Mouse (Mus musculus): ENCODE measurements at regions not wholly inside any gene's neighbourhood (a gene's known extent, or its start where the extent isn't known, plus 50 kb on each side); places are given as distances from the start of the nearest gene placed in this dataset.

GRCm38 (mm10) chr14:46144707-46145106 is 234.5 kb upstream of the Gm15217 start:
- no peak overlapping the region for H3K4me3 ChIP-seq
- H3K27me3 ChIP-seq = no peaks in the 10 kb centered on the region
- no peak for ATAC-seq (ENCODE audit: borderline replicate concordance, extremely low read depth, low FRiP score, low TSS enrichment)
- H3K4me2 ChIP-seq = no peak overlapping the region
- 36% methylated on average over 6 of the region's 6 CpGs for WGBS
- no peaks in the 10 kb centered on the region for H3K9me3 ChIP-seq
- peaks cover 11% of the 10 kb centered on the region; the same call in 1 of the 2 replicates for H3K4me1 ChIP-seq
- H3K9ac ChIP-seq = no peak overlapping the region
- no peak overlapping the region for H3K27ac ChIP-seq
- H3K36me3 ChIP-seq = no peaks in the 10 kb centered on the region

DNA sequence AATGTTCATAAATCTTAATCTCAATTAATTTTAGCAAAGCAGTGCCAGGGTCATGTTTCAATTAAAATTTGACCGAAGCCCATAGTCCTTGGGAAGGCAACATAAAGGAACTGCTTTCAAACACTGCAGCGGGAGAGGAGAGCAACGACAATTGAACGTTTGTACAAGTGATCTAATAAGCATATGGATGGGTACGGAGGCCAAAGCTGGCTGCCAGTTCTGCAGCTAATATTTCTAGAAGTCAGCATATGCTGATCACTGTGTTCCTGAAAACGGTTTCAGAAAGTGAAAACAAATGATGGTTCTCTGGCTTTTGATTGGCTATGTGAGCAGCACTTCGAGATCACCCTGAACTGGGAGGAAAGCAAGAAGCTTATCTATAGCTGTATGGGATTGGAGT is 233.6 kb upstream of the Gm15217 start:
- WGBS = 37% methylated on average over 7 of the region's 7 CpGs

GRCm38 (mm10) chr14:46149073-46149661 is 230.0 kb upstream of the Gm15217 start:
- Histone ChIP-seq H3K4me2 (no peak overlapping the region), H3K4me1 (peaks cover 8% of the 10 kb centered on the region; the same call in 1 of the 2 replicates), H3K27me3 (no peaks in the 10 kb centered on the region), H3K36me3 (no peaks in the 10 kb centered on the region), H3K4me3 (no peak overlapping the region), H3K9ac (no peak overlapping the region), H3K27ac (no peak overlapping the region), H3K9me3 (no peaks in the 10 kb centered on the region)
- 83% methylated on average over 6 of the region's 6 CpGs for WGBS
- ATAC-seq (ENCODE audit: borderline replicate concordance, extremely low read depth, low FRiP score, low TSS enrichment) = no peak

More for the DNA sequence above, 233.6 kb upstream of the Gm15217 start:
- H3K36me3 ChIP-seq = no peaks in the 10 kb centered on the region
- no peak overlapping the region for H3K4me2 ChIP-seq
- no peaks in the 10 kb centered on the region for H3K27me3 ChIP-seq
- H3K9me3 ChIP-seq = no peaks in the 10 kb centered on the region
- no peak overlapping the region for H3K9ac ChIP-seq
- H3K27ac ChIP-seq = no peak overlapping the region
- H3K4me1 ChIP-seq = peaks cover 11% of the 10 kb centered on the region; the same call in 1 of the 2 replicates
- ATAC-seq (ENCODE audit: borderline replicate concordance, extremely low read depth, low FRiP score, low TSS enrichment) = no peak
- H3K4me3 ChIP-seq = no peak overlapping the region

DNA sequence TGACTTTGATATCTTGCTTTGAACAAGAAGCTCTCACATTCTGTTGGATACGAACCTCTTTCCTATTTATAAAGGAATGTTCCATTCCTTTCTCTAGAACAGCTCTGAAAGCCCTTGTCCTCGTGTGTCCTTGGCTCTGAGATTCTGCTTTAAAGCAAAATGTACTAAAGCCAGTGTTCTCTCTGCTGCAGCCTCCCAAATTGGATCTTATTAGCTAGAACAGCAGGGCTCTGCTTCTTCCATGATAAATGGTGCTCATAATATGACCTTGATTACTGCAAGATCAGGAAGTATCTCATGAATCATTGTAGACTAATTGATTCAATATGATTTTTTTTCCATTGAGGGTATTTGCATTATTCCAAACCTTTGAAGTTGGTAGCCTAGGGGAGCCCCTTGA is 220.5 kb upstream of the Gm15217 start:
- no peak for ATAC-seq (ENCODE audit: borderline replicate concordance, extremely low read depth, low FRiP score, low TSS enrichment)

GRCm38 (mm10) chr14:46172181-46172874 is 206.9 kb upstream of the Gm15217 start:
- Histone ChIP-seq H3K9ac (no peak overlapping the region), H3K4me1 (no peaks in the 10 kb centered on the region), H3K9me3 (no peaks in the 10 kb centered on the region), H3K36me3 (no peaks in the 10 kb centered on the region), H3K4me3 (no peak overlapping the region), H3K27ac (no peak overlapping the region), H3K27me3 (no peaks in the 10 kb centered on the region), H3K4me2 (no peak overlapping the region)
- 54% methylated on average over 9 of the region's 9 CpGs for WGBS
- ATAC-seq (ENCODE audit: borderline replicate concordance, extremely low read depth, low FRiP score, low TSS enrichment) = no peak

More for the DNA sequence above, 220.5 kb upstream of the Gm15217 start:
- H3K4me3 ChIP-seq = no peak overlapping the region
- no peaks in the 10 kb centered on the region for H3K36me3 ChIP-seq
- H3K27me3 ChIP-seq = no peaks in the 10 kb centered on the region
- H3K9ac ChIP-seq = no peak overlapping the region
- WGBS = 46% methylated on average over 2 of the region's 2 CpGs
- no peak overlapping the region for H3K27ac ChIP-seq
- H3K4me1 ChIP-seq = no peaks in the 10 kb centered on the region
- H3K9me3 ChIP-seq = no peaks in the 10 kb centered on the region
- H3K4me2 ChIP-seq = no peak overlapping the region

DNA sequence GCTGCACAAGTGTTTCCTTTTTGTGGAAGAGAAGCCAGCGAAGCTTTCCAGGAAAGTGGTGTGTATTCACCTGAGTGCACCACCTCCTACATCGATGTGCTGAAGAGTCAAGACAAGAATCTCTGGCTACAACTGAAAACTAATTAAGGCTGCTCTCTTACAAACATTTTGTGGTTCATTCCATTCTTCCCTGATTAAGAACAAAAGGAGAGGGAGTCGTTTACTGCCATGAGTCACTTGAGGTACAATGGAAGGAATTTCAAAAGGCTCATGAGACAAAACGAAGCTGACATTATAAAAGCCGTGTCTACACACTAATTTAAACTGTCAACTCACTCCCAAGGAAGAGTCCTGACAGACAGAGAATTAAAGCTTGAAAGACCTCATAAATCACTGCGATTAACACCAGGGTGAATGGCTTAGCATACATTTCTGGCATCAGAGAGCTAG is 206.3 kb upstream of the Gm15217 start:
- Histone ChIP-seq H3K9ac (no peak overlapping the region), H3K4me3 (no peak overlapping the region), H3K27ac (no peak overlapping the region), H3K27me3 (no peaks in the 10 kb centered on the region), H3K36me3 (no peaks in the 10 kb centered on the region), H3K9me3 (no peaks in the 10 kb centered on the region), H3K4me1 (no peaks in the 10 kb centered on the region), H3K4me2 (no peak overlapping the region)
- no peak for ATAC-seq (ENCODE audit: borderline replicate concordance, extremely low read depth, low FRiP score, low TSS enrichment)
- 57% methylated on average over 6 of the region's 6 CpGs for WGBS

DNA sequence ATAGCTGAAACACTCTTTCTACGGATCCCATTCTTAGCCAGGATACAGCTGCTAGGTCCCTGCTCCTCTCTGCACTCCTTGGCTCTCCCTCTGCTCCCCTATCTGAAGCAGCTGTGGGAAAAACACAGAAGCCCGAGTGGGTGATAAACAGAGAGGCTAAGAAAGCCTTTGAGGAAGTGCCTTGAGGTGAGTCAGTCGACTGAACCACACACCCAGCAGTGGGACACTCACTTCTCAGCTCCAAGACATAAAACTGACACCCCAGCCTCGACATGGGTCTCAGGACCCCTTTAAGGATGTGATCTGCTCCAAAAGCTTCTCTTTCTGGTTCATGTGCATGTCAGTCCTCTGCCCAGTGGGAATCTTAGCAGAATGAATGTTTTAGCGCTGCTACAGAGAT is 204.8 kb upstream of the Gm15217 start:
- H3K4me2 ChIP-seq = no peak overlapping the region

GRCm38 (mm10) chr14:46175291-46176216 is 203.7 kb upstream of the Gm15217 start:
- Histone ChIP-seq H3K36me3 (no peaks in the 10 kb centered on the region), H3K9me3 (no peaks in the 10 kb centered on the region), H3K27ac (no peak overlapping the region), H3K4me1 (no peaks in the 10 kb centered on the region), H3K4me3 (no peak overlapping the region), H3K9ac (no peak overlapping the region), H3K27me3 (no peaks in the 10 kb centered on the region), H3K4me2 (no peak overlapping the region)
- no peak for ATAC-seq (ENCODE audit: borderline replicate concordance, extremely low read depth, low FRiP score, low TSS enrichment)
- 80% methylated on average over 15 of the region's 15 CpGs for WGBS

More for the DNA sequence above, 204.8 kb upstream of the Gm15217 start:
- Histone ChIP-seq H3K27me3 (no peaks in the 10 kb centered on the region), H3K4me3 (no peak overlapping the region), H3K27ac (no peak overlapping the region), H3K36me3 (no peaks in the 10 kb centered on the region), H3K9me3 (no peaks in the 10 kb centered on the region), H3K4me1 (no peaks in the 10 kb centered on the region), H3K9ac (no peak overlapping the region)
- ATAC-seq (ENCODE audit: borderline replicate concordance, extremely low read depth, low FRiP score, low TSS enrichment) = no peak
- 47% methylated on average over 5 of the region's 5 CpGs for WGBS

DNA sequence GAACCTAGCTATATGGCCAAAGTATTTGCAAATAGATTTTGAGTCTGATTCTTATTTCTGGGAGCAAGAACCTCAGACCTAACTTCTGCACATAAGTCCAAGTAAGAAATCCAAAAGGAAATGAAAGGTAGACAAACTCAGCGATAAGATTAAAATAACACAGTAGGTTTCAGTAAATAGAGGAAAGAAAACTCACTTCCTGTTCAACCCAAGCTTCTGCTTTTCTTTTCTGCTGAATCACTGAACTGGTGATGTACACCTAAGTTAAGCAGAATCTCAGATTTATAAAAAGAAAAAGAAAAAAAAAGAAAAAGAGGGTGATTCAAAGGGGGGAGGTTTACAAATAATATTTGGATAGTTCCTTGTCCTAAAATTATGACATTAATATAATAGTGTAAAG is 200.2 kb upstream of the Gm15217 start:
- Histone ChIP-seq H3K9ac (no peak overlapping the region), H3K4me3 (no peak overlapping the region), H3K27ac (no peak overlapping the region), H3K9me3 (no peaks in the 10 kb centered on the region), H3K36me3 (no peaks in the 10 kb centered on the region), H3K4me1 (no peaks in the 10 kb centered on the region), H3K4me2 (no peak overlapping the region), H3K27me3 (no peaks in the 10 kb centered on the region)
- WGBS = 67% methylated on average over 1 of the region's 1 CpGs
- no peak for ATAC-seq (ENCODE audit: borderline replicate concordance, extremely low read depth, low FRiP score, low TSS enrichment)

DNA sequence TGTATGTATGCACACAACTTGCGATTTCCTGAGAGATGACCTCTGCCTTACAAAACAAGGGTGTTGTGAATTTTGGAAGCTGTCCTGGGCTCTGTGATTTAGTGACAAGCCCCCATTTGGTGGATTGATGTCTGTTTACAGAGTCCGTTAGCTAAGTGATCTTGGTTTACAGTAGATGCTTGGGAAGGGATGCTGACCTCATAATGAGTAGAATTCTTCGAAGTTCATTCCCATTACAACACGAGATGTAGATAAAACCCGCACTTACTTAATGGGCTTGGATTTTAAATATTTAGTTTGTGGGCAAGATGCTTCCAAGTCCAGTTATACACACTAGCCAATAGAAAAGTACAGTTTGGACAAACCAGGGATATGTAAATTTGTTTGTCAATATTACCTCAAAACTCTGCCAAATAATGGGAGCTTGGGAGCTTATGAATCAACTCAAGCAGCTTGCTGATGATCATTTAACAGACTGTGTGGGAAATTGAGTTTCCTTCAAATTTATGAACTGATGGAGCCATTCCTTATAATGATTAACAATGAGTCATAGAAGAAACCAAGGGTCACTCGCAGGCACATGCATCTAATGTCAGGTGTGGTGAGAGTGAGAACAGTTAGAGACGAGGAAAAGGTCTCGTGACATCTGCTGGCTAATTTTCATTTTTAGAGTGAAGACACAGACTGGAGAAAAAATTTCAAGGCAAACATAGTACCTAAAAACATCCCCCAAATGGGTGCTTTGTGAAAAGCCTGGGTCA is 187.4 kb upstream of the Gm15217 start:
- ATAC-seq (ENCODE audit: borderline replicate concordance, extremely low read depth, low FRiP score, low TSS enrichment) = no peak
- 37% methylated on average over 8 of the region's 8 CpGs for WGBS
- no peak overlapping the region for H3K4me2 ChIP-seq

DNA sequence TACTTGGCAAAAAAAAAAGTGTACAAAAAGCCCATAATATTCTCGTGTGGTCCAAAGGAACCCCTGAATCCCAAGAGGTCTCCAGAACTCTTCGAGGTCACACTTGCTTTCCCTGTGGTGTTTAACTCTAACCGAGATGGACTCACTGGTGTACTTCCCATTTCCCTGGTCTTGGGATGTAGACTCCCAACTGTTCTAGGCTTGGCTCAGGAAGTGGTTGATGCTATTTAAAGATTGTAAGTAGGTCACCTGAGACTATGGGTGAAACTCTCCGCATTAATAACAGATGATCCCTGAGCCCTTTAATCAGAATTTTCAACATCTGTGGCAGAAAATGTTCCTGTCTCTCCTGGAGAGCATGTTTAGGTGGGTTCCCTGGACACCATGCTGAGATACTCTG is 185.6 kb upstream of the Gm15217 start:
- Histone ChIP-seq H3K27me3 (no peaks in the 10 kb centered on the region), H3K4me1 (0 out of 2 replicates have a peak, but pooled peaks cover 4% of the 10 kb centered on the region), H3K27ac (no peak overlapping the region), H3K4me2 (no peak overlapping the region), H3K4me3 (no peak overlapping the region), H3K9me3 (no peaks in the 10 kb centered on the region), H3K36me3 (no peaks in the 10 kb centered on the region), H3K9ac (no peak overlapping the region)
- 86% methylated on average over 4 of the region's 4 CpGs for WGBS
- no peak for ATAC-seq (ENCODE audit: borderline replicate concordance, extremely low read depth, low FRiP score, low TSS enrichment)

More for the DNA sequence above, 187.4 kb upstream of the Gm15217 start:
- Histone ChIP-seq H3K9me3 (no peaks in the 10 kb centered on the region), H3K4me1 (0 out of 2 replicates have a peak, but pooled peaks cover 4% of the 10 kb centered on the region), H3K9ac (no peak overlapping the region), H3K27ac (no peak overlapping the region), H3K36me3 (no peaks in the 10 kb centered on the region), H3K27me3 (no peaks in the 10 kb centered on the region), H3K4me3 (no peak overlapping the region)

Measured in lung, embryonic 15.5 days (tissue).